In genomic region chr6:94231831-94232230, GRCm38 (mm10) we compare ENCODE assay signal across 18 mouse cellular contexts. TPM values are rescaled to one million over a fixed set of nuclear protein-coding genes. Genes with fewer than 3 reads are reported as not detected.
DNase-seq lines count a peak whose midpoint lies in the region; ATAC-seq lines count a peak whose summit lies in the region.
"Had no signal": no experiment of that assay in that cellular context is flagged by ENCODE, and none has a peak within 500 bp of the region (broad histone marks: within the 10 kb centered on the region; RNA-seq: fewer than 3 reads in every experiment).

No protein-coding gene starts in this region.

- H3K4me2 ChIP-seq in forebrain, embryonic 14.5 days (ENCODE audit: low read length), result no peak overlapping the region
- no peak overlapping the region for H3K4me2 ChIP-seq in forebrain, embryonic 11.5 days (ENCODE audit: low read depth, low read length, severe bottlenecking)
- no peak overlapping the region for H3K4me2 ChIP-seq in hindbrain, embryonic 13.5 days
- H3K4me2 ChIP-seq in hindbrain, embryonic 16.5 days (ENCODE audit: low read length), result no peak overlapping the region
- no peak overlapping the region for H3K4me2 ChIP-seq in lung, embryonic 16.5 days (ENCODE audit: low read depth, low read length)
- H3K4me2 ChIP-seq in intestine, embryonic 15.5 days (replicated peaks), result no peak overlapping the region
- H3K4me2 ChIP-seq: embryonic facial prominence, embryonic 13.5 days; forebrain, embryonic 13.5 days; hindbrain, embryonic 12.5 days had no signal

- no peaks in the 10 kb centered on the region for H3K9me3 ChIP-seq in forebrain, embryonic 14.5 days (replicated peaks; ENCODE audit: control insufficient read depth, low read length)
- no peaks in the 10 kb centered on the region for H3K9me3 ChIP-seq in forebrain, embryonic 11.5 days (ENCODE audit: control insufficient read depth, low read length)
- no peaks in the 10 kb centered on the region for H3K9me3 ChIP-seq in hindbrain, embryonic 13.5 days
- no peaks in the 10 kb centered on the region for H3K9me3 ChIP-seq in hindbrain, embryonic 16.5 days (ENCODE audit: control insufficient read depth, low read length)
- no peaks in the 10 kb centered on the region for H3K9me3 ChIP-seq in lung, embryonic 16.5 days (ENCODE audit: control insufficient read depth, low read length)
- no peaks in the 10 kb centered on the region for H3K9me3 ChIP-seq in intestine, embryonic 15.5 days
- H3K9me3 ChIP-seq: embryonic facial prominence, embryonic 13.5 days; forebrain, embryonic 13.5 days; hindbrain, embryonic 12.5 days had no signal

- H3K27ac ChIP-seq in forebrain, embryonic 14.5 days (ENCODE audit: low read depth, low read length), result no peak overlapping the region
- H3K27ac ChIP-seq in forebrain, embryonic 11.5 days (ENCODE audit: low read depth, low read length), result no peak overlapping the region
- peak overlapping the region; percentile 67; the same call in 1 of the 2 replicates for H3K27ac ChIP-seq in hindbrain, embryonic 13.5 days
- no peak overlapping the region for H3K27ac ChIP-seq in hindbrain, embryonic 16.5 days (ENCODE audit: low read depth, low read length)
- H3K27ac ChIP-seq in lung, embryonic 16.5 days (ENCODE audit: low read length), result no peak overlapping the region
- no peak overlapping the region for H3K27ac ChIP-seq in intestine, embryonic 15.5 days
- H3K27ac ChIP-seq: embryonic facial prominence, embryonic 13.5 days; forebrain, embryonic 13.5 days; gastrocnemius, adult 2 months had no signal

- H3K4me1 ChIP-seq in forebrain, embryonic 14.5 days (ENCODE audit: control insufficient read depth, insufficient read depth, low read length), result 0 out of 2 replicates have a peak, but pooled peaks cover 11% of the 10 kb centered on the region
- H3K4me1 ChIP-seq in forebrain, embryonic 11.5 days (replicated peaks; ENCODE audit: control insufficient read depth, insufficient read depth, low read length), result peaks cover 9% of the 10 kb centered on the region; the same call in 1 of the 2 replicates
- H3K4me1 ChIP-seq in hindbrain, embryonic 13.5 days (replicated peaks), result peaks cover 14% of the 10 kb centered on the region
- H3K4me1 ChIP-seq in hindbrain, embryonic 16.5 days (ENCODE audit: control insufficient read depth, insufficient read depth, low read depth, low read length), result peaks cover 3% of the 10 kb centered on the region
- H3K4me1 ChIP-seq in lung, embryonic 16.5 days (replicated peaks; ENCODE audit: control insufficient read depth, insufficient read depth, low read length), result peaks cover 24% of the 10 kb centered on the region
- H3K4me1 ChIP-seq in intestine, embryonic 15.5 days (replicated peaks), result peaks cover 13% of the 10 kb centered on the region; the same call in 1 of the 2 replicates

- no peak overlapping the region for H3K9ac ChIP-seq in forebrain, embryonic 14.5 days (ENCODE audit: low read length)
- H3K9ac ChIP-seq in forebrain, embryonic 11.5 days (ENCODE audit: low read length), result no peak overlapping the region
- no peak overlapping the region for H3K9ac ChIP-seq in hindbrain, embryonic 13.5 days
- no peak overlapping the region for H3K9ac ChIP-seq in hindbrain, embryonic 16.5 days (ENCODE audit: low read depth, low read length)
- H3K9ac ChIP-seq in lung, embryonic 16.5 days (ENCODE audit: low read length), result no peak overlapping the region
- H3K9ac ChIP-seq in intestine, embryonic 15.5 days, result no peak overlapping the region
- H3K9ac ChIP-seq: embryonic facial prominence, embryonic 13.5 days; forebrain, embryonic 13.5 days; hindbrain, embryonic 12.5 days had no signal

- DNase-seq in forebrain, embryonic 14.5 days (ENCODE audit: low spot score), result peak; percentile 18
- no peak for DNase-seq in forebrain, embryonic 11.5 days (ENCODE audit: low spot score)
- no peak for DNase-seq in lung, postnatal 36 days
- DNase-seq in thymus, adult 18-20 months, result no peak
- DNase-seq: adrenal gland, postnatal 10 days; cerebellum, adult 11 months; cerebellum, adult 9-10 months; cerebellum, postnatal 36 days; gastrocnemius, adult 2 months; gastrocnemius, postnatal 25 days; heart, postnatal 36 days had no signal

- 69% methylated on average over 4 of the region's 4 CpGs for WGBS in forebrain, embryonic 14.5 days
- WGBS in forebrain, embryonic 11.5 days, result 84% methylated on average over 4 of the region's 4 CpGs
- WGBS in hindbrain, embryonic 13.5 days, result 48% methylated on average over 4 of the region's 4 CpGs
- WGBS in hindbrain, embryonic 16.5 days, result 52% methylated on average over 4 of the region's 4 CpGs
- WGBS in lung, embryonic 16.5 days, result 30% methylated on average over 4 of the region's 4 CpGs
- 47% methylated on average over 4 of the region's 4 CpGs for WGBS in intestine, embryonic 15.5 days

- H3K36me3 ChIP-seq in forebrain, embryonic 14.5 days (ENCODE audit: control insufficient read depth, insufficient read depth, low read length), result no peaks in the 10 kb centered on the region
- no peaks in the 10 kb centered on the region for H3K36me3 ChIP-seq in forebrain, embryonic 11.5 days (ENCODE audit: control insufficient read depth, insufficient read depth, low read length)
- H3K36me3 ChIP-seq in hindbrain, embryonic 13.5 days, result no peaks in the 10 kb centered on the region
- no peaks in the 10 kb centered on the region for H3K36me3 ChIP-seq in hindbrain, embryonic 16.5 days (ENCODE audit: control insufficient read depth, insufficient read depth, low read length)
- no peaks in the 10 kb centered on the region for H3K36me3 ChIP-seq in lung, embryonic 16.5 days (ENCODE audit: control insufficient read depth, insufficient read depth, low read length)
- no peaks in the 10 kb centered on the region for H3K36me3 ChIP-seq in intestine, embryonic 15.5 days
- H3K36me3 ChIP-seq: embryonic facial prominence, embryonic 13.5 days; hindbrain, embryonic 12.5 days had no signal

- ATAC-seq in forebrain, embryonic 14.5 days, result no peak
- ATAC-seq in forebrain, embryonic 11.5 days (replicated peaks; ENCODE audit: low FRiP score), result no peak
- ATAC-seq in hindbrain, embryonic 13.5 days (ENCODE audit: low FRiP score), result no peak
- no peak for ATAC-seq in hindbrain, embryonic 16.5 days
- ATAC-seq in lung, embryonic 16.5 days (ENCODE audit: low read depth), result peak; percentile 20; the same call in 1 of the 2 replicates
- peak; percentile 57 for ATAC-seq in intestine, embryonic 15.5 days
- ATAC-seq: forebrain, embryonic 13.5 days had no signal

- no peak overlapping the region for H3K4me3 ChIP-seq in forebrain, embryonic 14.5 days (ENCODE audit: low read depth, low read length)
- no peak overlapping the region for H3K4me3 ChIP-seq in forebrain, embryonic 11.5 days (ENCODE audit: low read depth, low read length)
- H3K4me3 ChIP-seq in hindbrain, embryonic 13.5 days, result no peak overlapping the region
- no peak overlapping the region for H3K4me3 ChIP-seq in hindbrain, embryonic 16.5 days (ENCODE audit: low read length)
- no peak overlapping the region for H3K4me3 ChIP-seq in lung, embryonic 16.5 days (ENCODE audit: low read length)
- H3K4me3 ChIP-seq in intestine, embryonic 15.5 days (replicated peaks), result no peak overlapping the region
- H3K4me3 ChIP-seq: embryonic facial prominence, embryonic 13.5 days; forebrain, embryonic 13.5 days; gastrocnemius, adult 2 months; hindbrain, embryonic 12.5 days had no signal

- H3K27me3 ChIP-seq in forebrain, embryonic 14.5 days (replicated peaks; ENCODE audit: control insufficient read depth, insufficient read depth, low read length), result no peaks in the 10 kb centered on the region
- no peaks in the 10 kb centered on the region for H3K27me3 ChIP-seq in forebrain, embryonic 11.5 days (ENCODE audit: control insufficient read depth, insufficient read depth, low read length)
- no peaks in the 10 kb centered on the region for H3K27me3 ChIP-seq in hindbrain, embryonic 13.5 days
- H3K27me3 ChIP-seq in hindbrain, embryonic 16.5 days (replicated peaks; ENCODE audit: control insufficient read depth, insufficient read depth, low read length), result no peaks in the 10 kb centered on the region
- no peaks in the 10 kb centered on the region for H3K27me3 ChIP-seq in lung, embryonic 16.5 days (ENCODE audit: control insufficient read depth, insufficient read depth, low read depth, low read length)
- H3K27me3 ChIP-seq in intestine, embryonic 15.5 days (replicated peaks), result no peaks in the 10 kb centered on the region
- H3K27me3 ChIP-seq: embryonic facial prominence, embryonic 13.5 days; forebrain, embryonic 13.5 days; hindbrain, embryonic 12.5 days had no signal

RNA-seq across cellular contexts. Expression of gene Magi1, which starts 51.9 kb away (rescaled TPM):
- polyA plus RNA-seq in forebrain, embryonic 14.5 days (2014; fragmentation: Nextera tagmentation; extraction: Ambion mirVana), result 22.9 and 29.4 TPM in 2 replicates
- polyA plus RNA-seq in forebrain, embryonic 11.5 days (2014; fragmentation: Nextera tagmentation; extraction: Ambion mirVana), result 42.1 and 44.3 TPM in 2 replicates
- 29.1 and 31.6 TPM in 2 replicates for polyA plus RNA-seq in hindbrain, embryonic 13.5 days (2015; fragmentation: Nextera tagmentation; extraction: Ambion mirVana)
- 27.7 and 28.2 TPM in 2 replicates for polyA plus RNA-seq in hindbrain, embryonic 16.5 days (2015; fragmentation: Nextera tagmentation; extraction: Ambion mirVana)
- polyA plus RNA-seq in lung, embryonic 16.5 days (2015; fragmentation: Nextera tagmentation; extraction: Ambion mirVana), result 8.9 and 9.4 TPM in 2 replicates
- 10.1 and 10.2 TPM in 2 replicates for polyA plus RNA-seq in intestine, embryonic 15.5 days (2015; fragmentation: Nextera tagmentation; extraction: Ambion mirVana)

Comparison
In these comparisons a context has a peak if more than half of its experiments do, and no peak if none do; other contexts are left out.
1. ATAC-seq: peak in lung, embryonic 16.5 days (single experiment) and intestine, embryonic 15.5 days (single experiment); none in forebrain, embryonic 14.5 days (single experiment), forebrain, embryonic 11.5 days (single experiment), hindbrain, embryonic 13.5 days (single experiment) and hindbrain, embryonic 16.5 days (single experiment).